19 mouse cellular contexts compared by ENCODE assay signal in genomic region chr7:66962736-66963135, GRCm38 (mm10).
DNase-seq lines count a peak whose midpoint lies in the region; ATAC-seq lines count a peak whose summit lies in the region.
"Had no signal": no experiment of that assay in that cellular context is flagged by ENCODE, and none has a peak within 500 bp of the region (broad histone marks: within the 10 kb centered on the region; RNA-seq: fewer than 3 reads in every experiment).

No protein-coding gene starts in this region.

- no peaks in the 10 kb centered on the region for H3K27me3 ChIP-seq in forebrain, embryonic 11.5 days (ENCODE audit: control insufficient read depth, insufficient read depth, low read length)
- no peaks in the 10 kb centered on the region for H3K27me3 ChIP-seq in forebrain, embryonic 12.5 days
- no peaks in the 10 kb centered on the region for H3K27me3 ChIP-seq in midbrain, embryonic 13.5 days
- H3K27me3 ChIP-seq: liver, embryonic 12.5 days; neural tube, embryonic 13.5 days; Patski had no signal

- WGBS in forebrain, embryonic 11.5 days = 86% methylated on average over 10 of the region's 10 CpGs
- 76% methylated on average over 10 of the region's 10 CpGs for WGBS in forebrain, embryonic 12.5 days
- 85% methylated on average over 10 of the region's 10 CpGs for WGBS in midbrain, embryonic 13.5 days

- H3K36me3 ChIP-seq in forebrain, embryonic 11.5 days (ENCODE audit: control insufficient read depth, insufficient read depth, low read length) = no peaks in the 10 kb centered on the region
- no peaks in the 10 kb centered on the region for H3K36me3 ChIP-seq in forebrain, embryonic 12.5 days (replicated peaks)
- H3K36me3 ChIP-seq in midbrain, embryonic 13.5 days = no peaks in the 10 kb centered on the region
- H3K36me3 ChIP-seq: limb, embryonic 10.5 days; liver, embryonic 12.5 days; neural tube, embryonic 13.5 days had no signal

- no peak overlapping the region for H3K4me3 ChIP-seq in forebrain, embryonic 11.5 days (ENCODE audit: low read depth, low read length)
- no peak overlapping the region for H3K4me3 ChIP-seq in forebrain, embryonic 12.5 days (replicated peaks)
- H3K4me3 ChIP-seq in midbrain, embryonic 13.5 days (replicated peaks) = no peak overlapping the region
- H3K4me3 ChIP-seq: limb, embryonic 10.5 days; liver, embryonic 12.5 days; neural tube, embryonic 13.5 days had no signal

- no peak for ATAC-seq in forebrain, embryonic 11.5 days (replicated peaks; ENCODE audit: low FRiP score)
- no peak for ATAC-seq in forebrain, embryonic 12.5 days (ENCODE audit: low FRiP score)
- no peak for ATAC-seq in midbrain, embryonic 13.5 days
- ATAC-seq: hindbrain, postnatal 0 days; liver, embryonic 12.5 days; midbrain, embryonic 16.5 days; Patski had no signal

- DNase-seq in forebrain, embryonic 11.5 days (ENCODE audit: low spot score) = peak; percentile 13
- peak; percentile 17 to 27 for DNase-seq in lung, adult 18-20 months
- DNase-seq in lung, postnatal 4 days = no peak
- DNase-seq in adrenal gland, postnatal 10 days = peak; percentile 62
- DNase-seq in lung, postnatal 14 days = peak; percentile 44
- DNase-seq in natural killer cell, adult 2 months (ENCODE audit: low spot score in 2 of 2) = no peak
- DNase-seq: cerebellum, adult 9-10 months; embryo, embryonic 11 days; heart, postnatal 10 days; kidney, adult 8-10 months; layer of hippocampus, postnatal 36 days had no signal

- no peaks in the 10 kb centered on the region for H3K9me3 ChIP-seq in forebrain, embryonic 11.5 days (ENCODE audit: control insufficient read depth, low read length)
- H3K9me3 ChIP-seq in forebrain, embryonic 12.5 days = no peaks in the 10 kb centered on the region
- no peaks in the 10 kb centered on the region for H3K9me3 ChIP-seq in midbrain, embryonic 13.5 days
- H3K9me3 ChIP-seq: limb, embryonic 10.5 days; liver, embryonic 12.5 days; neural tube, embryonic 13.5 days had no signal

- H3K27ac ChIP-seq in forebrain, embryonic 11.5 days (ENCODE audit: low read depth, low read length) = no peak overlapping the region
- H3K27ac ChIP-seq in forebrain, embryonic 12.5 days = no peak overlapping the region
- no peak overlapping the region for H3K27ac ChIP-seq in midbrain, embryonic 13.5 days
- H3K27ac ChIP-seq: hindbrain, postnatal 0 days; liver, embryonic 12.5 days; neural tube, embryonic 13.5 days had no signal

- H3K4me2 ChIP-seq in forebrain, embryonic 11.5 days (ENCODE audit: low read depth, low read length, severe bottlenecking) = no peak overlapping the region
- H3K4me2 ChIP-seq in forebrain, embryonic 12.5 days = no peak overlapping the region
- H3K4me2 ChIP-seq in midbrain, embryonic 13.5 days (replicated peaks) = no peak overlapping the region
- H3K4me2 ChIP-seq: liver, embryonic 12.5 days; neural tube, embryonic 13.5 days had no signal

- peaks cover 4% of the 10 kb centered on the region; the same call in 1 of the 2 replicates for H3K4me1 ChIP-seq in forebrain, embryonic 11.5 days (replicated peaks; ENCODE audit: control insufficient read depth, insufficient read depth, low read length)
- peaks cover 15% of the 10 kb centered on the region for H3K4me1 ChIP-seq in forebrain, embryonic 12.5 days
- peaks cover 18% of the 10 kb centered on the region for H3K4me1 ChIP-seq in midbrain, embryonic 13.5 days (replicated peaks)

- H3K9ac ChIP-seq in forebrain, embryonic 11.5 days (ENCODE audit: low read length) = no peak overlapping the region
- no peak overlapping the region for H3K9ac ChIP-seq in forebrain, embryonic 12.5 days
- no peak overlapping the region for H3K9ac ChIP-seq in midbrain, embryonic 13.5 days (replicated peaks)
- H3K9ac ChIP-seq: liver, embryonic 12.5 days; neural tube, embryonic 13.5 days had no signal

Comparison
In these comparisons a context has a peak if more than half of its experiments do, and no peak if none do; other contexts are left out.
1. DNase-seq: peak in forebrain, embryonic 11.5 days (single experiment), lung, adult 18-20 months (2 of 2), adrenal gland, postnatal 10 days (single experiment) and lung, postnatal 14 days (single experiment); none in lung, postnatal 4 days (0 of 2) and natural killer cell, adult 2 months (0 of 2).